Mouse (Mus musculus) neural tube, embryonic 11.5 days (tissue): Measurements from ENCODE around the gene Nlrp3. TPM values are rescaled to one million over a fixed set of nuclear protein-coding genes. Genes with fewer than 3 reads are reported as not detected.

Experiments
- ATAC-seq: fragments of 200-750 bp; cut with Nextera tagmentation; 2 replicates; pipeline ENCODE4 v1.8.0; 2017; ENCODE audit warnings: moderate number of reproducible peaks, mild to moderate bottlenecking, moderate TSS enrichment, moderate library complexity; ENCODE audit not compliant: insufficient read depth, low FRiP score, low TSS enrichment
- DNase-seq: peaks from one replicate; pipeline ENCODE4 v3.0.0-alpha.2; 2015; ENCODE audit warnings: low spot score
- H3K27ac ChIP-seq: fragments of 300-500 bp; sonication (generic); 2 replicates; pipeline ENCODE4 v1.5.1; 2014; ENCODE audit warnings: low read depth, mild to moderate bottlenecking, low read length
- H3K27me3 ChIP-seq: fragments of 300-500 bp; sonication (generic); 2 replicates; pipeline ENCODE4 v1.6.1; 2014; ENCODE audit warnings: mild to moderate bottlenecking, low read length, mixed read lengths; ENCODE audit not compliant: control insufficient read depth, insufficient read depth
- H3K36me3 ChIP-seq: fragments of 300-500 bp; sonication (generic); 2 replicates; pipeline ENCODE4 v1.6.1; 2014; ENCODE audit warnings: mild to moderate bottlenecking, low read length, moderate library complexity, mixed read lengths; ENCODE audit not compliant: control insufficient read depth, insufficient read depth
- H3K4me1 ChIP-seq: fragments of 300-500 bp; sonication (generic); 2 replicates; pipeline ENCODE4 v1.6.1; 2014; ENCODE audit warnings: low read length, mixed read lengths; ENCODE audit not compliant: control insufficient read depth, insufficient read depth
- H3K4me2 ChIP-seq: fragments of 300-500 bp; sonication (generic); 2 replicates; pipeline ENCODE4 v1.6.1; 2014; ENCODE audit warnings: low read depth, mild to moderate bottlenecking, moderate library complexity
- H3K4me3 ChIP-seq: fragments of 300-500 bp; sonication (generic); 2 replicates; pipeline ENCODE4 v1.5.1; 2014; ENCODE audit warnings: low read depth, low read length
- H3K9ac ChIP-seq: fragments of 300-500 bp; sonication (generic); 2 replicates; pipeline ENCODE4 v1.6.1; 2014; ENCODE audit warnings: mild to moderate bottlenecking, low read length
- H3K9me3 ChIP-seq: fragments of 300-500 bp; sonication (generic); 2 replicates; pipeline ENCODE4 v1.6.1; 2016; ENCODE audit warnings: low read length; ENCODE audit not compliant: control insufficient read depth
- WGBS: fragments of 180-500 bp; shearing (Covaris S2); extraction: QIAGEN DNeasy Blood & Tissue Kit; methylation state at CpG from one replicate; pipeline ENCODE4 v1.1.7; 2014; 5-methylcytosine and 5-hydroxymethylcytosine counted together
- polyA plus RNA-seq: library from polyadenylated mRNA; unstranded; fragments of >200 nt; fragmentation: Nextera tagmentation; extraction: Ambion mirVana; gene quantifications from 2 replicates; pipeline ENCODE4 v1.2.1, GENCODE M21; 2014

Gene Nlrp3
- polyA plus RNA-seq, 1 experiment from 2014 or later: 0.11 TPM

GRCm38 (mm10) chr11:59526472-59527080, 14.8 kb upstream of the Nlrp3 start, which contains the start of gene Zkscan17:
Gene Zkscan17 (minus strand): TSS chr11:59526751.
- Histone ChIP-seq H3K27ac (no peak within 1 kb of the TSS), H3K4me2 (no peak within 1 kb of the TSS), H3K36me3 (no peaks in the 10 kb centered on the region), H3K9ac (no peak within 1 kb of the TSS), H3K4me1 (peaks cover 4% of the 10 kb centered on the region; the same call in 1 of the 2 replicates), H3K27me3 (no peaks in the 10 kb centered on the region), H3K4me3 (no peak within 1 kb of the TSS), H3K9me3 (no peaks in the 10 kb centered on the region)
- no peak for ATAC-seq
- peak; percentile 48 for DNase-seq
- 58% methylated on average over 8 of the region's 8 CpGs for whole genome bisulfite sequencing

GRCm38 (mm10) chr11:59530221-59530620, 11.1 kb upstream of the Nlrp3 start:
- Histone ChIP-seq H3K27ac (no peak overlapping the region), H3K4me1 (peaks cover 4% of the 10 kb centered on the region; the same call in 1 of the 2 replicates), H3K9me3 (no peaks in the 10 kb centered on the region), H3K27me3 (no peaks in the 10 kb centered on the region), H3K36me3 (no peaks in the 10 kb centered on the region), H3K4me3 (no peak overlapping the region), H3K9ac (no peak overlapping the region), H3K4me2 (no peak overlapping the region)
- no peak for DNase-seq
- ATAC-seq: no peak
- WGBS: 86% methylated on average over 5 of the region's 5 CpGs

GRCm38 (mm10) chr11:59530870-59531535, 10.4 kb upstream of the Nlrp3 start:
- Histone ChIP-seq H3K9me3 (no peaks in the 10 kb centered on the region), H3K4me1 (peaks cover 4% of the 10 kb centered on the region; the same call in 1 of the 2 replicates), H3K4me2 (no peak overlapping the region), H3K4me3 (no peak overlapping the region), H3K27ac (no peak overlapping the region), H3K27me3 (no peaks in the 10 kb centered on the region), H3K36me3 (no peaks in the 10 kb centered on the region), H3K9ac (no peak overlapping the region)
- no peak for ATAC-seq
- WGBS: 73% methylated on average over 6 of the region's 6 CpGs
- DNase-seq: peak; percentile 23

GRCm38 (mm10) chr11:59531562-59531961, 9.8 kb upstream of the Nlrp3 start:
- H3K36me3 ChIP-seq: no peaks in the 10 kb centered on the region
- WGBS: 74% methylated on average over 5 of the region's 5 CpGs
- H3K9ac ChIP-seq: no peak overlapping the region
- no peaks in the 10 kb centered on the region for H3K9me3 ChIP-seq
- H3K4me3 ChIP-seq: no peak overlapping the region
- H3K27me3 ChIP-seq: no peaks in the 10 kb centered on the region
- H3K4me1 ChIP-seq: peaks cover 4% of the 10 kb centered on the region; the same call in 1 of the 2 replicates
- no peak overlapping the region for H3K27ac ChIP-seq
- no peak for DNase-seq
- ATAC-seq: no peak
- no peak overlapping the region for H3K4me2 ChIP-seq

- 75% methylated on average over 16 of the region's 16 CpGs for WGBS
- Histone ChIP-seq H3K9ac (no peak overlapping the region), H3K4me3 (no peak overlapping the region), H3K27ac (no peak overlapping the region), H3K27me3 (no peaks in the 10 kb centered on the region), H3K36me3 (no peaks in the 10 kb centered on the region), H3K4me1 (no peaks in the 10 kb centered on the region), H3K9me3 (no peaks in the 10 kb centered on the region), H3K4me2 (no peak overlapping the region)
- no peak for ATAC-seq
- DNase-seq: no peak
These were observed 3.9 kb upstream of the Nlrp3 start for GRCm38 (mm10) chr11:59537218-59538130.

GRCm38 (mm10) chr11:59538387-59538786, 3.0 kb upstream of the Nlrp3 start:
- Histone ChIP-seq H3K36me3 (no peaks in the 10 kb centered on the region), H3K4me1 (no peaks in the 10 kb centered on the region), H3K27me3 (no peaks in the 10 kb centered on the region), H3K9me3 (no peaks in the 10 kb centered on the region), H3K4me3 (no peak overlapping the region), H3K27ac (no peak overlapping the region), H3K4me2 (no peak overlapping the region), H3K9ac (no peak overlapping the region)
- ATAC-seq (no peak), DNase-seq (peak; percentile 27)
- 45% methylated on average over 11 of the region's 11 CpGs for WGBS

- Histone ChIP-seq H3K36me3 (no peaks in the 10 kb centered on the region), H3K4me3 (no peak overlapping the region), H3K9ac (no peak overlapping the region), H3K27me3 (no peaks in the 10 kb centered on the region), H3K4me2 (no peak overlapping the region), H3K9me3 (no peaks in the 10 kb centered on the region), H3K27ac (no peak overlapping the region), H3K4me1 (no peaks in the 10 kb centered on the region)
- ATAC-seq (no peak), DNase-seq (no peak)
- 89% methylated on average over 3 of the region's 3 CpGs for WGBS
These were observed 1.2 kb upstream of the Nlrp3 start for GRCm38 (mm10) chr11:59540123-59540522.

- no peak for ATAC-seq
- no peak overlapping the region for H3K9ac ChIP-seq
- H3K4me3 ChIP-seq: no peak overlapping the region
- no peaks in the 10 kb centered on the region for H3K9me3 ChIP-seq
- no peak overlapping the region for H3K4me2 ChIP-seq
- H3K27ac ChIP-seq: no peak overlapping the region
- no peaks in the 10 kb centered on the region for H3K36me3 ChIP-seq
- H3K27me3 ChIP-seq: no peaks in the 10 kb centered on the region
- WGBS: 85% methylated on average over 6 of the region's 6 CpGs
- no peaks in the 10 kb centered on the region for H3K4me1 ChIP-seq
- DNase-seq: no peak
These were observed 1.1 kb downstream of the Nlrp3 start for GRCm38 (mm10) chr11:59542442-59542841.
